Mouse (Mus musculus): ENCODE results near the gene Hnf4a. TPM values are rescaled to one million over a fixed set of nuclear protein-coding genes. Genes with fewer than 3 reads are reported as not detected.

Gene Hnf4a
- total and polyA plus RNA-seq, 3 experiments = not detected

DNA sequence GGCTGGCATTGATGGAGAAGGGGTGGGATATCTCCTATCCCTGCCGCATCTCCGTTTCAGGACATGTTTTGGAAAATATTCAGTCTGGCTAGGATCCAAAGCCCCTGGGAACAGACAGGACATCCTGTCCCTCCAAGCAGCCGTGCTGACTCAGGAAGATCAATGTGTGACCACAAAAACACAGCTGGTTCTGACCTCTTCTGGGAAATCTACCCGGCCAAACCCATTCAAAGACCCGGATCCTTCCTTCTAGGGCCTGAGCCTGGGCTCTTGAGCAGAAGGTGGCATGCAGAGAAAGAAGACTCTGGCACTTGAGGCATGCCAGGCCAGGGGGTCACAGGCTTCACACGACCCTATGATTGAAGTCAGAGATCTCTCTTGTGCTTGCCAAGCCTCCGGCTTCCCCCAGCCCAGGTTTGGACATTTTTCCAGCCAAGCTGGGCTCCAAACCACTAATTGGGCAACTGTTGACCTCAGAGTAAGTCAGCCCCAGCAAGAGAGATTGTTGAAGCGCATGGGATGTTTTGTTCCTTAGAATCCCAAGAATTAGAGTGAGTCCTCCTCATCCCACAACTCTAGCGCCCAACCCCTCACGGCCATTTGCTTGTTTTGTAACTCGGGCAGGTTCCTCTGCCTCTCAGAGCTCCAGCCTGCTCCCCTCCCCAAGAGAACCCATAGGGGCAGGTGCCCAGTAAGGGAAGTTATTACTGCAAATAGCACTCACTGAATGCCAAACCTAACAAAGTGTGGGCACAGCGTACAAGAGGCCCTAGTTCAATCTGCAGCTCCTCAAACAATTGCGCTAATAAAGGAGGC, 89.7 kb downstream of the Hnf4a start:
- peaks cover 0 to 29% of the 10 kb centered on the region in 2 experiments; a peak in 2 of 4 replicates for H3K4me1 ChIP-seq (ENCODE audit: control insufficient read depth in 1 of 2, insufficient read depth in 2 of 2)
- H3K4me3 ChIP-seq (replicated peaks in 1 of 3; ENCODE audit: low read depth in 2 of 3, low read length in 2 of 3, poor library complexity in 1 of 3) = no peak overlapping the region
- dilution Hi-C loops (cut with MboI; ENCODE audit: extremely low pct_ligation_motif_present, extremely low pct_unique_long_range_greater_than_20kb, low sequenced_read_pairs) = no loop called here

DNA sequence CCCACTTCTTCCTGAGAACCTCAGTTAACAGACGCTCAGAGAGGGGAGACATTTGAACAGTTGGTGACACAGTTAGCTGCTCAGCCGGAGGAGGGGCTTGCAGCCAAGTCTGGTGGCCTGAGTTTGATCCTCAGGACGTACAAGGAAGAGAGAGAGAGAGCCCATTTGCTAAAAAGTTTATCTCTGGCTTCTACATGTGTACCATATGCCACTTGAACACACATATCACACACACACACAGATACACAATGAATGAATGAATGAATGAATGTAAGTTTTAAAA, 90.2 kb downstream of the Hnf4a start:
- no peak for DNase-seq (ENCODE audit: extremely low read depth)
- Histone ChIP-seq H3K4me3 (replicated peaks in 1 of 3; ENCODE audit: low read depth in 2 of 3, low read length in 2 of 3, poor library complexity in 1 of 3) (no peak overlapping the region), H3K4me1 (ENCODE audit: control insufficient read depth in 1 of 2, insufficient read depth in 2 of 2) (peaks cover 0 to 31% of the 10 kb centered on the region in 2 experiments; a peak in 2 of 4 replicates), H3K27ac (ENCODE audit: insufficient read depth, low read depth) (no peak overlapping the region), H3K9ac (ENCODE audit: insufficient read depth, low read depth) (no peak overlapping the region), H3K36me3 (replicated peaks in 1 of 2; ENCODE audit: control insufficient read depth in 1 of 2, insufficient read depth in 1 of 2, low read length in 1 of 2) (no peaks in the 10 kb centered on the region), H3K27me3 (replicated peaks) (peaks cover 12% of the 10 kb centered on the region), H3K79me2 (replicated peaks; ENCODE audit: control insufficient read depth, extremely low read depth, insufficient read depth, poor library complexity, severe bottlenecking) (no peaks in the 10 kb centered on the region), H3K4me2 (ENCODE audit: insufficient read depth, low read depth, poor library complexity, severe bottlenecking) (no peak overlapping the region), H3K9me3 (replicated peaks; ENCODE audit: low read length) (no peaks in the 10 kb centered on the region)
- in situ Hi-C loops (cut with MboI; ENCODE audit: low pct_ligation_motif_present, low pct_unique_long_range_greater_than_20kb, low sequenced_read_pairs) (loop anchor here (10.0 kb wide), 1 partner anchor 62 kb away; no protein-coding TSS in a partner anchor), dilution Hi-C loops (cut with MboI; ENCODE audit: extremely low pct_ligation_motif_present, extremely low pct_unique_long_range_greater_than_20kb, low sequenced_read_pairs) (no loop called here)
- TF ChIP-seq CHD2 (IDR thresholded peaks at IDR 0.05; ENCODE audit: low read length) (no peak), TCF12 (IDR thresholded peaks at IDR 0.05; ENCODE audit: low read depth, low read length) (no peak), USF1 (IDR thresholded peaks at IDR 0.05; ENCODE audit: low read depth, low read length) (no peak), MAFK (IDR thresholded peaks at IDR 0.05; ENCODE audit: insufficient replicate concordance, low read length) (no peak), UBTF (IDR thresholded peaks at IDR 0.05; ENCODE audit: low read depth, low read length) (no peak), PAX5 (IDR thresholded peaks at IDR 0.05; ENCODE audit: low read length) (no peak)

More for the DNA sequence above, 89.7 kb downstream of the Hnf4a start:
- no peak for DNase-seq (ENCODE audit: extremely low read depth)
- Histone ChIP-seq H3K27ac (ENCODE audit: insufficient read depth, low read depth) (no peak overlapping the region), H3K27me3 (replicated peaks) (peaks cover 12% of the 10 kb centered on the region), H3K9ac (ENCODE audit: insufficient read depth, low read depth) (no peak overlapping the region), H3K79me2 (replicated peaks; ENCODE audit: control insufficient read depth, extremely low read depth, insufficient read depth, poor library complexity, severe bottlenecking) (no peaks in the 10 kb centered on the region), H3K9me3 (replicated peaks; ENCODE audit: low read length) (no peaks in the 10 kb centered on the region), H3K4me2 (ENCODE audit: insufficient read depth, low read depth, poor library complexity, severe bottlenecking) (no peak overlapping the region), H3K36me3 (replicated peaks in 1 of 2; ENCODE audit: control insufficient read depth in 1 of 2, insufficient read depth in 1 of 2, low read length in 1 of 2) (no peaks in the 10 kb centered on the region)
- in situ Hi-C loops (cut with MboI; ENCODE audit: low pct_ligation_motif_present, low pct_unique_long_range_greater_than_20kb, low sequenced_read_pairs) = loop anchor here (10.0 kb wide), 1 partner anchor 61 kb away; no protein-coding TSS in a partner anchor
- TF ChIP-seq SIN3A (IDR thresholded peaks at IDR 0.05; ENCODE audit: low read length) = no peak
- TF ChIP-seq CHD2 (IDR thresholded peaks at IDR 0.05; ENCODE audit: low read length) = no peak
- TF ChIP-seq MEF2A (IDR thresholded peaks at IDR 0.05; ENCODE audit: borderline replicate concordance, low read depth, low read length) = no peak
- TF ChIP-seq POLR2AphosphoS2 (IDR thresholded peaks at IDR 0.05; ENCODE audit: low read depth, low read length) = no peak
- TF ChIP-seq EP300 (IDR thresholded peaks at IDR 0.05; ENCODE audit: low read length) = no peak
- no peak for TF ChIP-seq JUND (conservative IDR thresholded peaks at IDR 0.05; ENCODE audit: low read depth, low read length)
- TF ChIP-seq JUN (IDR thresholded peaks at IDR 0.05; ENCODE audit: insufficient read depth, low read depth, low read length) = no peak
- no peak for TF ChIP-seq ZNF384 (IDR thresholded peaks at IDR 0.05; ENCODE audit: low read depth, low read length)
- no peak for TF ChIP-seq NELFE (IDR thresholded peaks at IDR 0.05; ENCODE audit: low read depth, low read length)
- no peak for TF ChIP-seq USF1 (IDR thresholded peaks at IDR 0.05; ENCODE audit: low read depth, low read length)
- no peak for TF ChIP-seq ZKSCAN1 (IDR thresholded peaks at IDR 0.05; ENCODE audit: borderline replicate concordance, low read depth, low read length)
- no peak for TF ChIP-seq ZC3H11A (IDR thresholded peaks at IDR 0.05; ENCODE audit: low read depth, low read length)
- TF ChIP-seq IRF4 (IDR thresholded peaks at IDR 0.05; ENCODE audit: low read depth, low read length) = no peak
- no peak for TF ChIP-seq CHD1 (IDR thresholded peaks at IDR 0.05; ENCODE audit: low read depth, low read length)
